In the genomic region with DNA sequence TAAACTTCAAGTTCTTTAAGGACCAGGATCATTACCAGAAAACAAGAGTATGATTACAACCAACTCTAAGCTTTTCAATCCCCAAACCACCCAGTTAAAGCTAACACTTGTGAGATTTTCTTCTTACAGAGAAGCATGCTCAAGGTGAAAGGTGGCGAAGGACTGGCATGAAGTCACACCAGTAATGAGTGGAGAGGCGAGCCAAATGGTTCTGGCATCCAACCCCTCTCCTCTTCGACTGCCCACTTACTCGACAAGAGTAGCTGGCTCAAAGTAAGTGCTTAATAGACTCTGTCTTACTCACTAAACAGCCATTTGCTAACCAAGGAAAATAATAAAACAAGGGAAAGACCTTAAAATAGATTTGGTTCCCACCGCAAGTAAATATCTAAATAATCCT, we compare ENCODE assay signal across 12 mouse cellular contexts. TPM values are rescaled to one million over a fixed set of nuclear protein-coding genes. Genes with fewer than 3 reads are reported as not detected.
"Had no signal": no experiment of that assay in that cellular context is flagged by ENCODE, and none has a peak within 500 bp of the region (broad histone marks: within the 10 kb centered on the region; RNA-seq: fewer than 3 reads in every experiment).

No protein-coding gene starts in this region.

- ATAC-seq: midbrain, embryonic 13.5 days had no signal

- H3K4me3 ChIP-seq: limb, embryonic 10.5 days; liver, embryonic 15.5 days; lung, embryonic 15.5 days; midbrain, embryonic 13.5 days had no signal

- H3K9ac ChIP-seq: liver, embryonic 15.5 days; lung, embryonic 15.5 days; midbrain, embryonic 13.5 days had no signal

- H3K4me2 ChIP-seq: liver, embryonic 11.5 days; liver, embryonic 15.5 days; lung, embryonic 15.5 days; midbrain, embryonic 13.5 days had no signal

- H3K4me1 ChIP-seq: limb, embryonic 10.5 days; liver, embryonic 15.5 days; lung, embryonic 15.5 days; midbrain, embryonic 13.5 days had no signal

- H3K27ac ChIP-seq: kidney, postnatal 0 days; limb, embryonic 10.5 days; liver, embryonic 15.5 days; lung, embryonic 15.5 days; midbrain, embryonic 13.5 days; stomach, postnatal 0 days had no signal

- H3K9me3 ChIP-seq: limb, embryonic 10.5 days; liver, embryonic 15.5 days; lung, embryonic 15.5 days; midbrain, embryonic 13.5 days had no signal

- DNase-seq: kidney, adult 11 months; kidney, adult 9 months; kidney, postnatal 36 days; thymus, postnatal 14 days had no signal

- H3K27me3 ChIP-seq: liver, embryonic 15.5 days; lung, embryonic 15.5 days; midbrain, embryonic 13.5 days had no signal

- H3K36me3 ChIP-seq: limb, embryonic 10.5 days; liver, embryonic 15.5 days; lung, embryonic 15.5 days; midbrain, embryonic 13.5 days had no signal

RNA-seq across cellular contexts. Expression of a gene that starts 30.4 kb away (rescaled TPM):
- total RNA-seq: megakaryocyte progenitor cell, adult 5-6 weeks had no signal
